ENCODE assay signal across 7 mouse cellular contexts in the genomic region with DNA sequence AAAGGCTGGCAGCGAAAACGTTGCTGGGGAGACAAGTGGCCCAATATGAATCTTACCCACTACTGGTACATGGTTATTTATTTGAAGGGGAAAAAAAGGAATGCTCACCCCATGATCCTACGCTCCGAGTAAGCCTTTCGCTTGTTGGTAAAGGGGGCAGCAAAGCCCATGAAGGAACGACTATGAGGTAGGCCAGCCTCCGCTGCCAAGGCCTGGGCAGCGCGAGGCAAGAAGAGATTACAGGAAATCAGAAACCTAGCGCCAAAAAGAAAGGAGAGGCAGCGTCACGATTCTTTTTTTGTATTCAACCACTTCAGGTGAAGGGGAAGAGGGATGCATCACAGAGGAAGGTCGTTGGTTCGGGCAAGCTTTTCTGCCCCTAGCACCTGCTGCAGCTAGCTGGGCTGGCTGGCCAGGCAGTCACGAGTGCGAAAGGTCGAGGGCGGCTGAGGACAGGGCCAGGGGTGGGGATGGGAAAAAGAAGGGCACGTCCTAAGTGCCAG. TPM values are rescaled to one million over a fixed set of nuclear protein-coding genes. Genes with fewer than 3 reads are reported as not detected.
DNase-seq lines count a peak whose midpoint lies in the region; ATAC-seq and TF ChIP-seq lines count a peak whose summit lies in the region.

No protein-coding gene starts in this region.

- peak; percentile 6 for ATAC-seq in granulocyte monocyte progenitor cell, adult 5-6 weeks (replicated peaks; ENCODE audit: poor library complexity, severe bottlenecking)
- no peak for ATAC-seq in liver, embryonic 12.5 days
- ATAC-seq in activated CD4-positive, CD25-positive, alpha-beta regulatory T cell, adult 4 months = no peak

- peak overlapping the region; percentile 90 for H3K27ac ChIP-seq in liver, embryonic 12.5 days

- H3K4me2 ChIP-seq in liver, embryonic 12.5 days = peak overlapping the region; percentile 96

- no peak for DNase-seq in right cerebral cortex, postnatal 10 days (ENCODE audit: low spot score in 2 of 2)
- DNase-seq in cerebellum, adult 11-12 months = no peak

- no peaks in the 10 kb centered on the region for H3K27me3 ChIP-seq in C2C12 (ENCODE audit: control insufficient read depth, insufficient read depth, insufficient read length)
- H3K27me3 ChIP-seq in E14TG2a.4 (ENCODE audit: insufficient read depth, low read length) = no peaks in the 10 kb centered on the region
- no peaks in the 10 kb centered on the region for H3K27me3 ChIP-seq in liver, embryonic 12.5 days (replicated peaks)

- H3K79me3 ChIP-seq in C2C12 (ENCODE audit: low read depth) = no peaks in the 10 kb centered on the region

- WGBS in liver, embryonic 12.5 days (ENCODE audit: insufficient replicate concordance) = 23% methylated on average over 19 of the region's 19 CpGs

- no peaks in the 10 kb centered on the region for H3K79me2 ChIP-seq in C2C12 (ENCODE audit: control insufficient read depth, insufficient read depth)

- TF ChIP-seq CTCF in C2C12 (IDR thresholded peaks at IDR 0.05; ENCODE audit: control insufficient read depth, insufficient read depth, insufficient read length) = no peak
- no peak for TF ChIP-seq CTCF in E14TG2a.4 (conservative IDR thresholded peaks at IDR 0.05; ENCODE audit: low read length)

- H3ac ChIP-seq in C2C12 (ENCODE audit: control insufficient read depth, insufficient read length, low read depth) = peak overlapping the region; percentile 83

- peak overlapping the region; percentile 42 for H3K4me3 ChIP-seq in C2C12 (ENCODE audit: insufficient read depth, poor library complexity, severe bottlenecking)
- H3K4me3 ChIP-seq in E14TG2a.4 (replicated peaks; ENCODE audit: low read length) = peak overlapping the region; percentile 89
- H3K4me3 ChIP-seq in liver, embryonic 12.5 days = peak overlapping the region; percentile 76

- H3K9ac ChIP-seq in liver, embryonic 12.5 days = peak overlapping the region; percentile 81

- no peaks in the 10 kb centered on the region for H3K9me3 ChIP-seq in E14TG2a.4 (ENCODE audit: low read length)
- no peaks in the 10 kb centered on the region for H3K9me3 ChIP-seq in liver, embryonic 12.5 days (replicated peaks)

- H3K36me3 ChIP-seq in C2C12 (ENCODE audit: control insufficient read depth, insufficient read depth) = peaks cover 25% of the 10 kb centered on the region
- peaks cover 36% of the 10 kb centered on the region for H3K36me3 ChIP-seq in E14TG2a.4 (ENCODE audit: insufficient read depth, low read length)
- peaks cover 30% of the 10 kb centered on the region for H3K36me3 ChIP-seq in liver, embryonic 12.5 days

- H3K4me1 ChIP-seq in E14TG2a.4 (replicated peaks; ENCODE audit: low read depth, low read length) = peaks cover 62% of the 10 kb centered on the region
- peaks cover 40% of the 10 kb centered on the region for H3K4me1 ChIP-seq in liver, embryonic 12.5 days

TF ChIP-seq in C2C12, 6 proteins besides CTCF, POLR2A, EP300 and RAD21:
- TF ChIP-seq MYOD1 (IDR thresholded peaks at IDR 0.05; ENCODE audit: control insufficient read depth, insufficient read length, low read depth) (no peak), FOSL1 (IDR thresholded peaks at IDR 0.05; ENCODE audit: insufficient read depth, low read length, poor library complexity, severe bottlenecking) (no peak), MYOG (IDR thresholded peaks at IDR 0.05; ENCODE audit: control insufficient read depth, extremely low read depth, insufficient read length) (no peak), CEBPB (IDR thresholded peaks at IDR 0.05; ENCODE audit: low read depth) (no peak), USF1 (IDR thresholded peaks at IDR 0.05; ENCODE audit: low read depth) (no peak), MAX (IDR thresholded peaks at IDR 0.05) (no peak)

RNA-seq across cellular contexts. Expression of a gene that starts 0.8 kb away (rescaled TPM):
- 13.7 TPM for polyA plus RNA-seq in C2C12 (2012; fragmentation: generic; extraction: Trizol)
- 20.8 and 28.4 TPM in 2 replicates for total RNA-seq in granulocyte monocyte progenitor cell, adult 5-6 weeks (2014; fragmentation: Nextera tagmentation)
- 6.8 and 7.9 TPM in 2 replicates for total RNA-seq in granulocyte monocyte progenitor cell, adult 5-6 weeks (2017)
- 8.7 and 8.9 TPM in 2 replicates for polyA plus RNA-seq in liver, embryonic 12.5 days (2016; fragmentation: Nextera tagmentation; extraction: Ambion mirVana)
- polyA plus RNA-seq in activated CD4-positive, CD25-positive, alpha-beta regulatory T cell, adult 4 months (2017; shearing (Covaris generic)) = 10 to 100 TPM; 14.3 to 20.3 TPM

RNA-seq across cellular contexts. Expression of a gene that starts 9.0 kb away (rescaled TPM):
- polyA plus RNA-seq in C2C12 (2012; fragmentation: generic; extraction: Trizol) = 35.9 TPM
- 58.1 and 60.1 TPM in 2 replicates for total RNA-seq in granulocyte monocyte progenitor cell, adult 5-6 weeks (2014; fragmentation: Nextera tagmentation)
- total RNA-seq in granulocyte monocyte progenitor cell, adult 5-6 weeks (2017) = 9.1 and 11.3 TPM in 2 replicates
- polyA plus RNA-seq in liver, embryonic 12.5 days (2016; fragmentation: Nextera tagmentation; extraction: Ambion mirVana) = 9.3 TPM in 2 replicates
- polyA plus RNA-seq in activated CD4-positive, CD25-positive, alpha-beta regulatory T cell, adult 4 months (2017; shearing (Covaris generic)) = 1 to 10 TPM; 2.6 to 4.5 TPM

RNA-seq across cellular contexts. Expression of a gene that starts 30.4 kb away (rescaled TPM):
- 212 TPM for polyA plus RNA-seq in C2C12 (2012; fragmentation: generic; extraction: Trizol)
- 175 and 176 TPM in 2 replicates for total RNA-seq in granulocyte monocyte progenitor cell, adult 5-6 weeks (2014; fragmentation: Nextera tagmentation)
- 104 and 114 TPM in 2 replicates for total RNA-seq in granulocyte monocyte progenitor cell, adult 5-6 weeks (2017)
- polyA plus RNA-seq in liver, embryonic 12.5 days (2016; fragmentation: Nextera tagmentation; extraction: Ambion mirVana) = 183 and 187 TPM in 2 replicates
- 100 to 1,000 TPM; 145 to 149 TPM for polyA plus RNA-seq in activated CD4-positive, CD25-positive, alpha-beta regulatory T cell, adult 4 months (2017; shearing (Covaris generic))

RNA-seq across cellular contexts. Expression of a gene that starts 33.1 kb away (rescaled TPM):
- polyA plus RNA-seq in C2C12 (2012; fragmentation: generic; extraction: Trizol) = not detected
- total RNA-seq in granulocyte monocyte progenitor cell, adult 5-6 weeks (2014; fragmentation: Nextera tagmentation) = not detected in 2 replicates
- total RNA-seq in granulocyte monocyte progenitor cell, adult 5-6 weeks (2017) = not detected in 2 replicates
- polyA plus RNA-seq in liver, embryonic 12.5 days (2016; fragmentation: Nextera tagmentation; extraction: Ambion mirVana) = 22.7 and 23.0 TPM in 2 replicates
- not detected for polyA plus RNA-seq in activated CD4-positive, CD25-positive, alpha-beta regulatory T cell, adult 4 months (2017; shearing (Covaris generic))

RNA-seq across cellular contexts. Expression of a gene that starts 43.3 kb away (rescaled TPM):
- 93.0 TPM for polyA plus RNA-seq in C2C12 (2012; fragmentation: generic; extraction: Trizol)
- total RNA-seq in granulocyte monocyte progenitor cell, adult 5-6 weeks (2014; fragmentation: Nextera tagmentation) = 80.4 and 115 TPM in 2 replicates
- 58.6 and 60.5 TPM in 2 replicates for total RNA-seq in granulocyte monocyte progenitor cell, adult 5-6 weeks (2017)
- 64.1 and 66.1 TPM in 2 replicates for polyA plus RNA-seq in liver, embryonic 12.5 days (2016; fragmentation: Nextera tagmentation; extraction: Ambion mirVana)
- polyA plus RNA-seq in activated CD4-positive, CD25-positive, alpha-beta regulatory T cell, adult 4 months (2017; shearing (Covaris generic)) = 10 to 100 TPM; 75.0 to 81.0 TPM
